Mouse (Mus musculus): ENCODE measurements around the gene Arfip2.
A peak's percentile ranks its signal among the peaks of the same experiment; 100 is the strongest.

The Arfip2 gene

GRCm38 (mm10) chr7:105614400-105614799, 25.8 kb downstream of the Arfip2 start:
- no peak for DNase-seq (ENCODE audit: low read depth, low spot score)

- no peak for DNase-seq (ENCODE audit: low read depth, low spot score)
Measured at GRCm38 (mm10) chr7:105611767-105612166, 28.4 kb downstream of the Arfip2 start.

- DNase-seq (ENCODE audit: low read depth, low spot score), result no peak
Measured at GRCm38 (mm10) chr7:105608467-105608866, 31.7 kb downstream of the Arfip2 start.

GRCm38 (mm10) chr7:105602860-105603623, 37.2 kb downstream of the Arfip2 start:
- DNase-seq (ENCODE audit: low read depth, low spot score), result peak; percentile 15

- DNase-seq (ENCODE audit: low read depth, low spot score), result no peak
Measured at GRCm38 (mm10) chr7:105590097-105590496, 50.1 kb downstream of the Arfip2 start.

GRCm38 (mm10) chr7:105588325-105588912, 51.8 kb downstream of the Arfip2 start:
- no peak for DNase-seq (ENCODE audit: low read depth, low spot score)

Data from skeletal muscle tissue, adult 2 months (tissue).